Mouse (Mus musculus) liver, embryonic 14.5 days (tissue): ENCODE results near the gene Mrpl54. TPM values are rescaled to one million over a fixed set of nuclear protein-coding genes. Genes with fewer than 3 reads are reported as not detected.
"Not testable (repeated sequence)": the region's sequence is repeated elsewhere in the genome, so short reads cannot be mapped to it uniquely, and the experiment has no call there.

Experiments used
- ATAC-seq: fragments of 200-750 bp; cut with Nextera tagmentation; 2 replicates; pipeline ENCODE4 v1.8.0; 2017; ENCODE audit warnings: moderate number of reproducible peaks, mild to moderate bottlenecking, moderate library complexity; ENCODE audit not compliant: insufficient read depth
- DNase-seq, 3 experiments: peaks; one replicate each; pipeline ENCODE4 v3.0.0-alpha.2; 2012 to 2013; ENCODE audit warnings: low read depth in 3 of 3, low spot score in 3 of 3
- H3K27ac ChIP-seq: fragments of 300-500 bp; sonication (generic); 2 replicates; pipeline ENCODE4 v1.5.1; 2014; ENCODE audit warnings: moderate library complexity, mild to moderate bottlenecking, control low read depth, inconsistent platforms
- H3K27me3 ChIP-seq: fragments of 300-500 bp; sonication (generic); 2 replicates; pipeline ENCODE4 v1.6.1; 2014; ENCODE audit warnings: mild to moderate bottlenecking, low read length, moderate library complexity; ENCODE audit not compliant: control insufficient read depth, insufficient read depth
- H3K36me3 ChIP-seq: fragments of 300-500 bp; sonication (generic); replicated peaks from 2 replicates; pipeline ENCODE4 v1.6.1; 2014; ENCODE audit warnings: low read depth; ENCODE audit not compliant: control insufficient read depth, insufficient read depth
- H3K4me1 ChIP-seq, 2 experiments: fragments of 200-500 bp in 1 of 2; fragments of 300-500 bp in 1 of 2; sonication (generic) in 1 of 2; replicated peaks; 2 replicates each; pipeline ENCODE4 v1.6.1; 2012 to 2014; ENCODE audit warnings: antibody characterized with exemption in 1 of 2, inconsistent platforms in 1 of 2, low read length in 1 of 2; ENCODE audit not compliant: control insufficient read depth in 2 of 2, insufficient read depth in 2 of 2
- H3K4me2 ChIP-seq: fragments of 300-500 bp; sonication (generic); 2 replicates; pipeline ENCODE4 v1.6.1; 2014; ENCODE audit warnings: low read depth, mild to moderate bottlenecking, control low read depth, moderate library complexity
- H3K4me3 ChIP-seq, 2 experiments: fragments of 200-500 bp in 1 of 2; fragments of 300-500 bp in 1 of 2; sonication (generic) in 1 of 2; 2 replicates each; pipeline ENCODE4 v1.5.1; 2012 to 2014; ENCODE audit warnings: low read depth in 2 of 2, low read length in 2 of 2, mild to moderate bottlenecking in 2 of 2, control low read depth in 1 of 2, inconsistent platforms in 1 of 2, moderate library complexity in 1 of 2; ENCODE audit not compliant: insufficient read depth in 1 of 2
- H3K9ac ChIP-seq: fragments of 300-500 bp; sonication (generic); replicated peaks from 2 replicates; pipeline ENCODE4 v1.6.1; 2014; ENCODE audit warnings: mild to moderate bottlenecking, control low read depth, moderate library complexity
- H3K9me3 ChIP-seq: fragments of 300-500 bp; sonication (generic); 2 replicates; pipeline ENCODE4 v1.6.1; 2016; ENCODE audit warnings: low read length, mixed read lengths; ENCODE audit not compliant: control insufficient read depth
- CTCF ChIP-seq: IDR thresholded peaks from 2 replicates; pipeline ENCODE4 v1.5.1; 2016; ENCODE audit warnings: antibody characterized with exemption, low read depth, control low read depth
- EP300 ChIP-seq: IDR thresholded peaks from 2 replicates; pipeline ENCODE4 v1.6.1; 2016; ENCODE audit warnings: antibody characterized with exemption, low read depth
- WGBS: fragments of 180-500 bp; shearing (Covaris S2); extraction: QIAGEN DNeasy Blood & Tissue Kit; methylation state at CpG from one replicate; pipeline ENCODE4 v1.1.7; 2014; ENCODE audit not compliant: insufficient replicate concordance; 5-methylcytosine and 5-hydroxymethylcytosine counted together
- polyA plus RNA-seq, 2 experiments: library from polyadenylated mRNA; depleted of rRNA in 1 of 2; stranded (reverse) in 1 of 2; unstranded in 1 of 2; fragments of >200 nt; fragmentation: Nextera tagmentation in 1 of 2; extraction: Ambion mirVana in 1 of 2; gene quantifications; 2 replicates each; pipeline versions ENCODE4 v1.2.1 to v1.2.3; 2012 to 2014

Mrpl54 gene
- polyA plus RNA-seq, 2 experiments = 49.9 to 113 TPM

DNA sequence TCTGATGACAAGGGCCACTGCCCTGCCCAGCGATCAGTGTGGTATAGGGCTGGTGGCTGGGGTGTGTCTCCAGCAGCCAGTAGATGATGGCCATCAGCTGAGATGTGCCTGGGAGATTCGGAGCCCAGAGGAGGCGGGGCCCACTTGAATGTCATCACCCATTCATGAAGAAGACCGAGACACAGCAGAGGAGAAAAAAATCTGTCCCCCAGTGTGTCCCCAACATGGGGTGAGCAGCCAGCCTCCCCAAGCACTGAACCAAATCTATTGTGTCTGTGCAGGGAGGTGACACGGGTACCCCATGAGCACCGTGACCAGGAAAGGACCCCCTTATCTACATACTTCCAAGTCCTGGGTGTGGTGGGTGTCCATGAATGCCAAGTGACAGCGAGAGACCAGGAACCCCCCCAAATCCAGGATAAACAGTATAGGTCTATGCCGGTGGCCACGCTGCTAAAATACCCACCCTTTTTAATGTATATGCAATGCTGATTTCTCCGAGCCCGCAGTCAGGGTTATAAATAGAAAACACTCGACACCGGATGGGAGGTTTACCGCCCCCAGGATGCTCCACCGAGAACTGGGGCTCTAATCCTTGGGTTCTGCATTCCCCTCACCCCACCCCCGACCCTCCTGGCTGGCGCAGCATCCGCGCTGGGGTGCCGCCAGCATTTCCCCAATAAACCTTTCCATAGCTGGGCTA lies 36.8 kb downstream of the Mrpl54 start:
- WGBS = 12% methylated on average over 20 of the region's 20 CpGs
- no peak for TF ChIP-seq EP300
- TF ChIP-seq CTCF = no peak

DNA sequence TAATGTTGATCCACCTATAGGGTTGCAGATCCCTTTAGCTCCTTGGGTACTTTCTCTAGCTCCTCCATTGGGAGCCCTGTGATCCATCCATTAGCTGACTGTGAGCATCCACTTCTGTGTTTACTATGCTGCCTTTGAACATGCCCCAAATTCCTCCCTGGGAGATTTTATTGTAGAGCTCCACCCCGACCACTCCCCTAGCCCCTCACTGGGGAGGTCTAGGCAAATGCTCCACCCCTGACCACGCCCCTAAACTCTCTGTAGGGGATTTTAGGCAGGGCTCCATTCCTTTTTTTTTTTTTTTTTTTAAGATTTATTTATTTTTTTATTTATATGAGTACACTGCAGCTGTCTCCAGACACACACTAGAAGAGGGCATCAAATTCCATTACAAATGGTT lies 43.0 kb downstream of the Mrpl54 start:
- not testable (repeated sequence) for H3K4me2 ChIP-seq, H3K9me3 ChIP-seq, H3K36me3 ChIP-seq, H3K9ac ChIP-seq, ATAC-seq, H3K27ac ChIP-seq, H3K4me3 ChIP-seq, DNase-seq, H3K4me1 ChIP-seq, H3K27me3 ChIP-seq
- WGBS = 33% methylated on average over 2 of the region's 2 CpGs

More for the DNA sequence above, 36.8 kb downstream of the Mrpl54 start:
- no peak overlapping the region for H3K27ac ChIP-seq
- H3K27me3 ChIP-seq = peaks cover 36% of the 10 kb centered on the region
- H3K9me3 ChIP-seq = no peaks in the 10 kb centered on the region
- no peak for ATAC-seq
- no peak overlapping the region for H3K4me3 ChIP-seq
- H3K9ac ChIP-seq = no peak overlapping the region
- H3K4me1 ChIP-seq = peaks cover 2 to 3% of the 10 kb centered on the region in 2 experiments; a peak in 2 of 4 replicates
- H3K4me2 ChIP-seq = no peak overlapping the region
- H3K36me3 ChIP-seq = no peaks in the 10 kb centered on the region
- DNase-seq = no peak

- Histone ChIP-seq H3K27me3 (no peaks in the 10 kb centered on the region), H3K36me3 (no peaks in the 10 kb centered on the region), H3K4me3 (no peak overlapping the region), H3K9me3 (no peaks in the 10 kb centered on the region), H3K27ac (no peak overlapping the region), H3K4me1 (no peaks in the 10 kb centered on the region; a peak in 1 of 4 replicates), H3K4me2 (no peak overlapping the region), H3K9ac (no peak overlapping the region)
- DNase-seq (no peak), ATAC-seq (no peak)
- no peak for TF ChIP-seq EP300
- no peak for TF ChIP-seq CTCF
- 57% methylated on average over 5 of the region's 5 CpGs for WGBS
These were observed 45.2 kb downstream of the Mrpl54 start for GRCm38 (mm10) chr10:81221402-81222015.

DNA sequence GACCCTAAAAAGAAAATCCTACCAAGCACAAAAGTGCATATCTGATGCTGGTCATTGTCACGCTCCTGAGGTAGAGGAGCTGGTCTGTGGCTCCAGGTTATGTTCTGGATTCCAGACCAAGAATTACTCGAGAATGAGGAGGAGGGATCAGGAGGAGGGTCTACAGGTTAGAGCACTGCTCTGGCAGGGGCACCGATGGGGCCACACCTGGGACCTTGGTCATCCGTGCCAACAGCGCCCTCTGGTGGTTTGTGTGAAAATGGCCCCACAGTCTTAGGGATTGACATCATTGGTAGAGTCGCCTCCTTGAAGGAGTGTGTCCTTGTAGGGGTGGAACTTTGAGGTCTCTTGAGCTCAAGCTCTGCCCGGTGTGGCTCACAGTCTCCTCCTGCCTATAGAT lies 48.8 kb downstream of the Mrpl54 start:
- Histone ChIP-seq H3K9ac (no peak overlapping the region), H3K27ac (no peak overlapping the region), H3K4me1 (no peaks in the 10 kb centered on the region; a peak in 1 of 4 replicates), H3K4me3 (no peak overlapping the region), H3K4me2 (no peak overlapping the region), H3K9me3 (no peaks in the 10 kb centered on the region), H3K36me3 (no peaks in the 10 kb centered on the region), H3K27me3 (no peaks in the 10 kb centered on the region)
- TF ChIP-seq CTCF (peak; percentile 95), EP300 (no peak)
- WGBS = 16% methylated on average over 7 of the region's 7 CpGs
- DNase-seq (peak; percentile 36 to 55 (median 37)), ATAC-seq (no peak)

GRCm38 (mm10) chr10:81217267-81217666 lies 49.5 kb downstream of the Mrpl54 start:
- H3K27me3 ChIP-seq, H3K4me3 ChIP-seq, H3K36me3 ChIP-seq, DNase-seq, H3K27ac ChIP-seq, H3K9ac ChIP-seq, H3K4me1 ChIP-seq, H3K4me2 ChIP-seq, ATAC-seq, H3K9me3 ChIP-seq: not testable (repeated sequence)
- WGBS = 4% methylated on average over 1 of the region's 1 CpGs
- peak; percentile 71 for TF ChIP-seq CTCF
